Mouse (Mus musculus) testis, adult 2 months (tissue): ENCODE data around the gene Cog1.

Experiments
- CTCF ChIP-seq: fragments of 200-500 bp; IDR thresholded peaks from 2 replicates; pipeline ENCODE4 v1.5.1; 2012; ENCODE audit warnings: low read depth, mild to moderate bottlenecking, inconsistent platforms, low read length, moderate library complexity; ENCODE audit not compliant: control insufficient read depth, insufficient read depth, insufficient replicate concordance
- POLR2A ChIP-seq: fragments of 200-500 bp; IDR thresholded peaks from 2 replicates; pipeline ENCODE4 v1.6.1; 2012; ENCODE audit warnings: low read depth, mild to moderate bottlenecking, inconsistent platforms, low read length, moderate library complexity; ENCODE audit not compliant: control insufficient read depth

DNA sequence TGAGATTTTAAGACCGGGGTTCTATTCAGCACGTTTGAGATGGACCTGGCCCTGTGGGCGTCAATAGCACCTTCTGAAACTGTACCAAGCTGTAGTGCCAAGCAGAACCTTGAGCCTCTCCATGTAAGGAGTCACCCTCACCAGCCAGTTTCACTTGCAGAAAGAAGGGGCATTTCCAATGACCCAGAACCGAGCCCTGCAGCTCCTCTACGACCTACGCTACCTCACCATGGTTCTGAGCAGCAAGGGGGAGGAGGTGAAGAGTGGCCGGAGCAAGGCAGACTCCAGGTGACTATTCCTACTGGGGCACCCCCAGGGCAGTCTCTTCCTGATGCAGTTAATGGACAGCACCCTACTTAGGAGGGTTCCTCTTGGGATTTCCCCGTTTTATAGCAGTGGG lies 9.3 kb downstream of the Cog1 start:
- no peak for TF ChIP-seq CTCF
- no peak for TF ChIP-seq POLR2A
